Mouse (Mus musculus): ENCODE measurements around the gene Tmem260. TPM values are rescaled to one million over a fixed set of nuclear protein-coding genes. Genes with fewer than 3 reads are reported as not detected.

Tmem260 gene
- polyA plus RNA-seq (2015; fragmentation: Nextera tagmentation; extraction: Ambion mirVana), result 6.2 TPM in 2 replicates

DNA sequence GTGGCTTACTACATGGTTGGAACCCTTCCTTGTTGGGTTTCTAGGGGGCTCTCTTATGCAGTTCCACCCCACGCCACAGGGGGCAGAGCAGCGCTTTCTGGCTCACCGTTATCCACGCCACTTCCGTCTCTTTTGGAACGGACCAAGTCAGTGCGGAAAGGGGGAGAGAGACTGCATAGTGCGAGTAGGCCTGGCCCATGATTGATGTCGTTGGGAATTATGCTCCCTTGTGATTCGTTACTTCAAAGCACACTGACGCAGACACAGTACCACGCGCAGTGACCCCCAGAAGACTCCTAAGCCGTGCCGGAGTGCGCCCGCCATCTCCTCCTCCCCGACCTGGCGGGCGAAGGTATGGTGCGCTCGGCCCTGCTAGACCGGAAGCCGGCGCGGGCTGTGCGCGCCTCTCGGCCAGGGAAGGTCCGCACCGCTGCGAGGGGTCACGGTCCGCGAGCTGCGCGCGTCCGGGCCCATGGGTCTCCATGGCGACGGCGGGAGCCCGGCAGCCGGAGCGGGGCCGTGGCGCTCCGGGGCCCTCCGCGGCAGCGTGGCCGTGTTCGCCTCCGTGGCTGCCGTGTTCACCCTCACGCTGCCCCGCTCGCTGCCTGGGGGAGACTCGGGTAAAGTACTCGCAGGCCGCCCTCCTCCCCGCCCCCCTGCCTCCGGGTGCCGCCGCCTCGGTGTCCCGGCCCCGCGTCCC is at the start of gene Tmem260:
Gene Tmem260, plus strand, starts transcription at position 141 of the 700 bp plus-strand sequence.

Other genes with a start within 250 kb of the Tmem260 start
- gene Otx2, start 227.7 kb downstream of the Tmem260 start, polyA plus RNA-seq (2015; fragmentation: Nextera tagmentation; extraction: Ambion mirVana), result not detected in 2 replicates